Mouse (Mus musculus): ENCODE measurements around the gene Dmwd. TPM values are rescaled to one million over a fixed set of nuclear protein-coding genes. Genes with fewer than 3 reads are reported as not detected.

Gene Dmwd
- polyA plus RNA-seq, 1 experiment from 2014 or later: 23.6 TPM

- H3K4me2 ChIP-seq (replicated peaks): no peak overlapping the region
- H3K36me3 ChIP-seq: peaks cover 53% of the 10 kb centered on the region
- peaks cover 22% of the 10 kb centered on the region for H3K27me3 ChIP-seq
- 58% methylated on average over 18 of the region's 18 CpGs for WGBS
- H3K27ac ChIP-seq: no peak overlapping the region
- ATAC-seq (ENCODE audit: low FRiP score): no peak
- H3K9ac ChIP-seq: no peak overlapping the region
- peaks cover 41% of the 10 kb centered on the region for H3K4me1 ChIP-seq
- no peak overlapping the region for H3K4me3 ChIP-seq
- H3K9me3 ChIP-seq (replicated peaks): no peaks in the 10 kb centered on the region
Measured at GRCm38 (mm10) chr7:19086760-19087159, 10.7 kb downstream of the Dmwd start.

GRCm38 (mm10) chr7:19088813-19089212, 12.8 kb downstream of the Dmwd start:
- no peak for ATAC-seq (ENCODE audit: low FRiP score)
- WGBS: 43% methylated on average over 10 of the region's 10 CpGs
- H3K27ac ChIP-seq: no peak overlapping the region
- peaks cover 29% of the 10 kb centered on the region for H3K27me3 ChIP-seq
- H3K9ac ChIP-seq: no peak overlapping the region
- peaks cover 36% of the 10 kb centered on the region for H3K36me3 ChIP-seq
- H3K4me1 ChIP-seq: peaks cover 42% of the 10 kb centered on the region
- H3K4me2 ChIP-seq (replicated peaks): no peak overlapping the region
- no peak overlapping the region for H3K4me3 ChIP-seq
- H3K9me3 ChIP-seq (replicated peaks): no peaks in the 10 kb centered on the region

GRCm38 (mm10) chr7:19091913-19092312, 15.9 kb downstream of the Dmwd start:
- H3K4me3 ChIP-seq: no peak overlapping the region; the same call in 1 of the 2 replicates
- 31% methylated on average over 17 of the region's 17 CpGs for WGBS
- peak overlapping the region; percentile 89 for H3K4me2 ChIP-seq (replicated peaks)
- ATAC-seq (ENCODE audit: low FRiP score): no peak
- H3K9me3 ChIP-seq (replicated peaks): no peaks in the 10 kb centered on the region
- H3K9ac ChIP-seq: 0 out of 2 replicates have a peak overlapping the region, but pooled peaks have one; percentile 18
- no peak overlapping the region for H3K27ac ChIP-seq
- H3K36me3 ChIP-seq: peaks cover 30% of the 10 kb centered on the region
- H3K27me3 ChIP-seq: peaks cover 33% of the 10 kb centered on the region
- peaks cover 47% of the 10 kb centered on the region for H3K4me1 ChIP-seq

- H3K9me3 ChIP-seq (replicated peaks): no peaks in the 10 kb centered on the region
- H3K36me3 ChIP-seq: peaks cover 24% of the 10 kb centered on the region
- WGBS: 4% methylated on average over 38 of the region's 38 CpGs
- peak overlapping the region; percentile 89 for H3K4me2 ChIP-seq (replicated peaks)
- ATAC-seq (ENCODE audit: low FRiP score): peak; percentile 62
- peaks cover 51% of the 10 kb centered on the region for H3K4me1 ChIP-seq
- H3K4me3 ChIP-seq: peak overlapping the region; percentile 56
- 0 out of 2 replicates have a peak overlapping the region, but pooled peaks have one; percentile 18 for H3K9ac ChIP-seq
- H3K27ac ChIP-seq: peak overlapping the region; percentile 92
- H3K27me3 ChIP-seq: peaks cover 33% of the 10 kb centered on the region
Measured at GRCm38 (mm10) chr7:19092381-19093173, 16.6 kb downstream of the Dmwd start.

GRCm38 (mm10) chr7:19093174-19093521, 17.1 kb downstream of the Dmwd start:
- H3K4me1 ChIP-seq: peaks cover 51% of the 10 kb centered on the region
- H3K27ac ChIP-seq: peak overlapping the region; percentile 92
- H3K4me3 ChIP-seq: peak overlapping the region; percentile 56
- peak overlapping the region; percentile 89 for H3K4me2 ChIP-seq (replicated peaks)
- peaks cover 33% of the 10 kb centered on the region for H3K27me3 ChIP-seq
- under 1% methylated on average over 14 of the region's 15 CpGs for WGBS
- H3K9me3 ChIP-seq (replicated peaks): no peaks in the 10 kb centered on the region
- peaks cover 18% of the 10 kb centered on the region for H3K36me3 ChIP-seq
- peak; percentile 46 for ATAC-seq (ENCODE audit: low FRiP score)
- H3K9ac ChIP-seq: 0 out of 2 replicates have a peak overlapping the region, but pooled peaks have one; percentile 14

- H3K27me3 ChIP-seq: peaks cover 33% of the 10 kb centered on the region
Measured at GRCm38 (mm10) chr7:19093537-19094385, 17.7 kb downstream of the Dmwd start.

GRCm38 (mm10) chr7:19094471-19094825, 18.4 kb downstream of the Dmwd start, which contains the start of gene Six5:
Gene Six5, plus strand, starts transcription at chr7:19094594.
- peaks cover 13% of the 10 kb centered on the region for H3K36me3 ChIP-seq
- ATAC-seq (ENCODE audit: low FRiP score): no peak
- peaks cover 54% of the 10 kb centered on the region for H3K4me1 ChIP-seq
- H3K9ac ChIP-seq: peak within 1 kb of the TSS; percentile 85
- H3K27me3 ChIP-seq: peaks cover 33% of the 10 kb centered on the region
- H3K9me3 ChIP-seq (replicated peaks): no peaks in the 10 kb centered on the region
- H3K4me3 ChIP-seq: peak within 1 kb of the TSS; percentile 56
- peak within 1 kb of the TSS; percentile 89 for H3K4me2 ChIP-seq (replicated peaks)
- peak within 1 kb of the TSS; percentile 92 for H3K27ac ChIP-seq
- 2% methylated on average over 20 of the region's 36 CpGs for WGBS

More at GRCm38 (mm10) chr7:19093537-19094385, 17.7 kb downstream of the Dmwd start:
- peaks cover 51% of the 10 kb centered on the region for H3K4me1 ChIP-seq
- H3K27ac ChIP-seq: peak overlapping the region; percentile 92
- peak overlapping the region; percentile 56 for H3K4me3 ChIP-seq
- ATAC-seq (ENCODE audit: low FRiP score): peak; percentile 87
- peaks cover 13% of the 10 kb centered on the region for H3K36me3 ChIP-seq
- WGBS: under 1% methylated on average over 45 of the region's 45 CpGs
- peak overlapping the region; percentile 85 for H3K9ac ChIP-seq
- H3K4me2 ChIP-seq (replicated peaks): peak overlapping the region; percentile 89
- no peaks in the 10 kb centered on the region for H3K9me3 ChIP-seq (replicated peaks)

- no peaks in the 10 kb centered on the region for H3K9me3 ChIP-seq (replicated peaks)
- H3K27ac ChIP-seq: peak overlapping the region; percentile 92
- peaks cover 9% of the 10 kb centered on the region for H3K36me3 ChIP-seq
- peaks cover 54% of the 10 kb centered on the region for H3K4me1 ChIP-seq
- WGBS: under 1% methylated on average over 79 of the region's 87 CpGs
- H3K27me3 ChIP-seq: peaks cover 33% of the 10 kb centered on the region
- peak overlapping the region; percentile 89 for H3K4me2 ChIP-seq (replicated peaks)
- ATAC-seq (ENCODE audit: low FRiP score): no peak
- H3K9ac ChIP-seq: peak overlapping the region; percentile 85
- H3K4me3 ChIP-seq: peak overlapping the region; percentile 56
Measured at GRCm38 (mm10) chr7:19094826-19095750, 19.1 kb downstream of the Dmwd start.

GRCm38 (mm10) chr7:19095751-19096110, 19.7 kb downstream of the Dmwd start:
- peaks cover 27% of the 10 kb centered on the region for H3K27me3 ChIP-seq
- peak overlapping the region; percentile 56 for H3K4me3 ChIP-seq
- peak overlapping the region; percentile 85 for H3K9ac ChIP-seq
- under 1% methylated on average over 19 of the region's 19 CpGs for WGBS
- H3K36me3 ChIP-seq: peaks cover 6% of the 10 kb centered on the region
- ATAC-seq (ENCODE audit: low FRiP score): no peak
- peak overlapping the region; percentile 92 for H3K27ac ChIP-seq
- no peaks in the 10 kb centered on the region for H3K9me3 ChIP-seq (replicated peaks)
- H3K4me1 ChIP-seq: peaks cover 54% of the 10 kb centered on the region
- peak overlapping the region; percentile 89 for H3K4me2 ChIP-seq (replicated peaks)

GRCm38 (mm10) chr7:19096421-19096976, 20.5 kb downstream of the Dmwd start:
- H3K36me3 ChIP-seq: 0 out of 2 replicates have a peak, but pooled peaks cover under 1% of the 10 kb centered on the region
- H3K4me3 ChIP-seq: peak overlapping the region; percentile 56
- peaks cover 19% of the 10 kb centered on the region for H3K27me3 ChIP-seq
- H3K4me1 ChIP-seq: peaks cover 54% of the 10 kb centered on the region
- no peak for ATAC-seq (ENCODE audit: low FRiP score)
- H3K9me3 ChIP-seq (replicated peaks): no peaks in the 10 kb centered on the region
- 58% methylated on average over 5 of the region's 5 CpGs for WGBS
- no peak overlapping the region for H3K27ac ChIP-seq
- peak overlapping the region; percentile 85 for H3K9ac ChIP-seq
- H3K4me2 ChIP-seq (replicated peaks): peak overlapping the region; percentile 89

GRCm38 (mm10) chr7:19097217-19097616, 21.2 kb downstream of the Dmwd start:
- WGBS: 69% methylated on average over 2 of the region's 2 CpGs
- Histone ChIP-seq H3K36me3 (no peaks in the 10 kb centered on the region), H3K27ac (no peak overlapping the region), H3K9me3 (replicated peaks) (no peaks in the 10 kb centered on the region), H3K9ac (no peak overlapping the region), H3K4me1 (peaks cover 48% of the 10 kb centered on the region), H3K4me2 (replicated peaks) (no peak overlapping the region), H3K4me3 (no peak overlapping the region), H3K27me3 (peaks cover 12% of the 10 kb centered on the region; the same call in 1 of the 2 replicates)
- no peak for ATAC-seq (ENCODE audit: low FRiP score)

Measured in hindbrain, embryonic 12.5 days (tissue).